Mouse (Mus musculus) liver, adult 2 months (tissue): ENCODE measurements at regions not wholly inside any gene's neighbourhood (a gene's known extent, or its start where the extent isn't known, plus 50 kb on each side); places are given as distances from the start of the nearest gene placed in this dataset.

Experiments used
- CTCF ChIP-seq: fragments of 200-500 bp; IDR thresholded peaks from 2 replicates; pipeline ENCODE4 v1.5.1; 2011; ENCODE audit warnings: low read depth, low read length, control low read depth
- POLR2A ChIP-seq: fragments of 200-500 bp; IDR thresholded peaks from 2 replicates; pipeline ENCODE4 v1.6.1; 2011; ENCODE audit warnings: low read length, control low read depth; ENCODE audit not compliant: insufficient read depth; ENCODE audit errors: extremely low read depth

DNA sequence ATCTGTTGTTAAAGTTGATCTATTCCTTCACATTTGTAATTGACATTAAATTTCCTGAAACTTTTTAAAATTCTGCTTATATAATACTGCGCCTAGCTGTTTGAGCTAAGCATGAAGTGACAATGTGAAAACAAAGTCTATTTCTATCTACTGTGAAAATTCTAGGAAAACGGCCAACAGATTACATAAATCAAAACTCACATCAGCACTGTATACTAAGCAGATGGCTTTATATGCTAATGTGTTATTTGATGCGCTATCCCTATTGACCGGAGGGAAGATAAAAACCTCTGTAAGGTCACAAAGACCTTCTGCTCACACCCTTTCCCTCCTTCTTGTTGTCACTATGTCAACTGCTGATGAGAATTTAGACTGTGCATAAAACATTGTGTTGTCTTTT is 357.7 kb downstream of the Plod2 start:
- TF ChIP-seq POLR2A = no peak
- TF ChIP-seq CTCF = no peak
